Mouse (Mus musculus): Measurements from ENCODE around the gene Pigh.

Gene Pigh

GRCm38 (mm10) chr12:79089182-79089812 is at the start of gene Pigh:
Gene Pigh (minus strand): TSS chr12:79089651.
- DNase-seq (ENCODE audit: low spot score) = peak; percentile 78

GRCm38 (mm10) chr12:79138999-79139398 is 49.5 kb upstream of the Pigh start:
- no peak for DNase-seq (ENCODE audit: low spot score)

GRCm38 (mm10) chr12:79136949-79137348 is 47.5 kb upstream of the Pigh start:
- no peak for DNase-seq (ENCODE audit: low spot score)

- peak; percentile 19 for DNase-seq (ENCODE audit: low spot score)
Observed at GRCm38 (mm10) chr12:79135105-79135504, 45.7 kb upstream of the Pigh start.

- DNase-seq (ENCODE audit: low spot score) = no peak
Observed at GRCm38 (mm10) chr12:79134676-79135075, 45.2 kb upstream of the Pigh start.

GRCm38 (mm10) chr12:79131706-79132460 is 42.4 kb upstream of the Pigh start:
- no peak for DNase-seq (ENCODE audit: low spot score)

GRCm38 (mm10) chr12:79131178-79131675 is 41.8 kb upstream of the Pigh start:
- no peak for DNase-seq (ENCODE audit: low spot score)

- peak; percentile 58 for DNase-seq (ENCODE audit: low spot score)
Observed at GRCm38 (mm10) chr12:79130299-79131177, 41.1 kb upstream of the Pigh start, which contains the start of gene Arg2. Gene Arg2 (plus strand): TSS chr12:79130777.

- no peak for DNase-seq (ENCODE audit: low spot score)
Observed at GRCm38 (mm10) chr12:79122820-79123219, 33.4 kb upstream of the Pigh start.

- no peak for DNase-seq (ENCODE audit: low spot score)
Observed at GRCm38 (mm10) chr12:79118991-79119390, 29.5 kb upstream of the Pigh start.

GRCm38 (mm10) chr12:79105312-79105711 is 15.9 kb upstream of the Pigh start:
- no peak for DNase-seq (ENCODE audit: low spot score)

- DNase-seq (ENCODE audit: low spot score) = no peak
Observed at GRCm38 (mm10) chr12:79104544-79104943, 15.1 kb upstream of the Pigh start.

GRCm38 (mm10) chr12:79103773-79104172 is 14.3 kb upstream of the Pigh start:
- no peak for DNase-seq (ENCODE audit: low spot score)

GRCm38 (mm10) chr12:79097106-79097752 is 7.8 kb upstream of the Pigh start:
- no peak for DNase-seq (ENCODE audit: low spot score)

- peak; percentile 15 for DNase-seq (ENCODE audit: low spot score)
Observed at GRCm38 (mm10) chr12:79092569-79092968, 3.1 kb upstream of the Pigh start.

GRCm38 (mm10) chr12:79073362-79073761 is 16.1 kb downstream of the Pigh start:
- DNase-seq (ENCODE audit: low spot score) = no peak

- DNase-seq (ENCODE audit: low spot score) = no peak
Observed at GRCm38 (mm10) chr12:79072576-79072975, 16.9 kb downstream of the Pigh start.

GRCm38 (mm10) chr12:79070736-79071333 is 18.6 kb downstream of the Pigh start:
- DNase-seq (ENCODE audit: low spot score) = no peak

GRCm38 (mm10) chr12:79069916-79070315 is 19.5 kb downstream of the Pigh start:
- DNase-seq (ENCODE audit: low spot score) = no peak

GRCm38 (mm10) chr12:79069187-79069608 is 20.3 kb downstream of the Pigh start:
- no peak for DNase-seq (ENCODE audit: low spot score)

GRCm38 (mm10) chr12:79068306-79068705 is 21.1 kb downstream of the Pigh start:
- no peak for DNase-seq (ENCODE audit: low spot score)

Measured in left cerebral cortex, adult 11 months (tissue).